Mouse (Mus musculus) limb, embryonic 15.5 days (tissue): ENCODE measurements around the gene Pcyox1. TPM values are rescaled to one million over a fixed set of nuclear protein-coding genes. Genes with fewer than 3 reads are reported as not detected.

Experiments
- ATAC-seq: fragments of 200-750 bp; cut with Nextera tagmentation; 2 replicates; pipeline ENCODE4 v1.8.0; 2017; ENCODE audit warnings: low read depth, moderate TSS enrichment; ENCODE audit not compliant: insufficient number of reproducible peaks, low FRiP score, low TSS enrichment
- H3K27ac ChIP-seq: fragments of 300-500 bp; sonication (generic); 2 replicates; pipeline ENCODE4 v1.5.1; 2015; ENCODE audit warnings: moderate library complexity, mild to moderate bottlenecking, inconsistent platforms
- H3K27me3 ChIP-seq: fragments of 300-500 bp; sonication (generic); 2 replicates; pipeline ENCODE4 v1.6.1; 2015; ENCODE audit warnings: inconsistent platforms
- H3K36me3 ChIP-seq: fragments of 300-500 bp; sonication (generic); 2 replicates; pipeline ENCODE4 v1.6.1; 2015; ENCODE audit warnings: inconsistent platforms
- H3K4me1 ChIP-seq: fragments of 300-500 bp; sonication (generic); 2 replicates; pipeline ENCODE4 v1.6.1; 2015; ENCODE audit warnings: inconsistent platforms
- H3K4me2 ChIP-seq: fragments of 300-500 bp; sonication (generic); 2 replicates; pipeline ENCODE4 v1.6.1; 2015; ENCODE audit warnings: mild to moderate bottlenecking, inconsistent platforms
- H3K4me3 ChIP-seq: fragments of 300-500 bp; sonication (generic); 2 replicates; pipeline ENCODE4 v1.5.1; 2015; ENCODE audit warnings: mild to moderate bottlenecking, inconsistent platforms
- H3K9ac ChIP-seq: fragments of 300-500 bp; sonication (generic); 2 replicates; pipeline ENCODE4 v1.6.1; 2015; ENCODE audit warnings: inconsistent platforms
- H3K9me3 ChIP-seq: fragments of 300-500 bp; sonication (generic); 2 replicates; pipeline ENCODE4 v1.6.1; 2016; ENCODE audit warnings: inconsistent platforms
- WGBS: fragments of 180-500 bp; shearing (Covaris S2); methylation state at CpG from one replicate; pipeline ENCODE4 v1.1.7; 2015; 5-methylcytosine and 5-hydroxymethylcytosine counted together
- polyA plus RNA-seq: library from polyadenylated mRNA; unstranded; fragments of >200 nt; fragmentation: Nextera tagmentation; extraction: Ambion mirVana; gene quantifications from 2 replicates; pipeline ENCODE4 v1.2.1, GENCODE M21; 2015

Gene Pcyox1
- polyA plus RNA-seq, 1 experiment from 2014 or later = 121 TPM

DNA sequence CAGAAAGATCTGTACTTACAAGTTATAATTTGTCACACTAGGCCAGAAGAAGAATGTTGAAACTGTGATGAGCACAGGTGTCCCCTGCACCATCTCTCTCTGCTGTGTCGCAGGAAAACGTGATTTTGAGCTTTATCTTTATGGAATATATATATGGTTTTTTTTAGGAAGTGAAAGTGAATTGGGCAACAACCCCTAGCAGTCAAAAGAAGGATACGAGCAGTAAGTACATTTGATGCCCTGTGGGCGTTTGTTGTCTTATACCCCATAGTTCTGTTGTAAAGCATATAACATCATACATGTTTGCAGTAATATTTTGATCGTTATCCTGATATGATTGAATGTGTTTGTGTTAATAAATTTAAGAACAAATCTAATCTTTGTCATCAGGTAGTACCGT lies 21.8 kb upstream of the Pcyox1 start:
- Histone ChIP-seq H3K27me3 (no peaks in the 10 kb centered on the region), H3K36me3 (peaks cover 66% of the 10 kb centered on the region), H3K4me1 (no peaks in the 10 kb centered on the region), H3K9me3 (no peaks in the 10 kb centered on the region), H3K27ac (no peak overlapping the region), H3K4me2 (no peak overlapping the region), H3K4me3 (no peak overlapping the region), H3K9ac (no peak overlapping the region)
- 88% methylated on average over 6 of the region's 6 CpGs for WGBS
- no peak for ATAC-seq

DNA sequence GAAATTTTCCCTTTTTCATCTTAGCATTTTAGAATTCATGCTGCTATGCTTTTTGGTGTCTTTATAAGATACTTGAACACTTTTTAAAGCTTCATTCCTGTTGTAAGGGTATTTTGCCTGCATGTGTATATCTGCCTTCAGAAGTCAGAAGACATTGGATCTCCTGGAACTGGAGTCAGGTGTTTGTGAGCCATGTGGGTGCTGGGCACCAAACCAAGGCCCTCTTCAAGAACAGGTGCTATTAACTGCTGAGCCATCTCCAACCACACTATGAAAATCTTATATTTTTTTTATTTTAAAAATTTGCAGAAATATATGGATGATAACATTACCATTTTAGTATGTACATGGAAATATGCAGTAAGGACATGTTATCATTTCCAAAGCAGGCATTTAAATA lies 9.4 kb upstream of the Pcyox1 start:
- H3K4me2 ChIP-seq = no peak overlapping the region
- peaks cover 8% of the 10 kb centered on the region; the same call in 1 of the 2 replicates for H3K4me1 ChIP-seq
- no peak overlapping the region for H3K4me3 ChIP-seq
- H3K9me3 ChIP-seq = no peaks in the 10 kb centered on the region
- peaks cover 6% of the 10 kb centered on the region; the same call in 1 of the 2 replicates for H3K36me3 ChIP-seq
- H3K27ac ChIP-seq = no peak overlapping the region
- no peak overlapping the region for H3K9ac ChIP-seq
- no peak for ATAC-seq
- H3K27me3 ChIP-seq = no peaks in the 10 kb centered on the region

DNA sequence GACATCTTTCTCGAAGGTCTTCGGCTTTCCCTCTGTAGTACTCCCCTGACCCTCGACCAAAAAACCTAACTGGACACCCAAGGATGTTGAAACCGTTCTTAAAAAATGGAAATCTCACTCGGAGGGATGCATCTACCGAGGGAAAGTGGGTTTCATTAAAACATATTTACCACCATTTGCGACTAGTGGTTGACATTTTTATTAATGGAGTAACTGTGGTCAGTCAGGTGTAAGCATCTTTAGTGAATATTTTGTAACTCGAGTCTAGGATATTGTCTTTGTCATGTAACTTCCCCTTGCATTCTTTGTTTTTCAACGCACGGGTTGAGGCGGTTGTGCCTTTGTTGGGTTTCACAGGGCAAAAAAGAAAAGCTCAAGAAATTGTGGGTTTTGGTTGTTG lies 8.0 kb upstream of the Pcyox1 start:
- Histone ChIP-seq H3K36me3 (peaks cover 6% of the 10 kb centered on the region; the same call in 1 of the 2 replicates), H3K27me3 (no peaks in the 10 kb centered on the region), H3K4me1 (peaks cover 8% of the 10 kb centered on the region; the same call in 1 of the 2 replicates), H3K4me2 (peak overlapping the region; percentile 45), H3K9me3 (no peaks in the 10 kb centered on the region), H3K9ac (peak overlapping the region; percentile 95), H3K27ac (peak overlapping the region; percentile 99), H3K4me3 (peak overlapping the region; percentile 76)
- ATAC-seq = no peak
- 0% methylated on average over 11 of the region's 11 CpGs for WGBS

DNA sequence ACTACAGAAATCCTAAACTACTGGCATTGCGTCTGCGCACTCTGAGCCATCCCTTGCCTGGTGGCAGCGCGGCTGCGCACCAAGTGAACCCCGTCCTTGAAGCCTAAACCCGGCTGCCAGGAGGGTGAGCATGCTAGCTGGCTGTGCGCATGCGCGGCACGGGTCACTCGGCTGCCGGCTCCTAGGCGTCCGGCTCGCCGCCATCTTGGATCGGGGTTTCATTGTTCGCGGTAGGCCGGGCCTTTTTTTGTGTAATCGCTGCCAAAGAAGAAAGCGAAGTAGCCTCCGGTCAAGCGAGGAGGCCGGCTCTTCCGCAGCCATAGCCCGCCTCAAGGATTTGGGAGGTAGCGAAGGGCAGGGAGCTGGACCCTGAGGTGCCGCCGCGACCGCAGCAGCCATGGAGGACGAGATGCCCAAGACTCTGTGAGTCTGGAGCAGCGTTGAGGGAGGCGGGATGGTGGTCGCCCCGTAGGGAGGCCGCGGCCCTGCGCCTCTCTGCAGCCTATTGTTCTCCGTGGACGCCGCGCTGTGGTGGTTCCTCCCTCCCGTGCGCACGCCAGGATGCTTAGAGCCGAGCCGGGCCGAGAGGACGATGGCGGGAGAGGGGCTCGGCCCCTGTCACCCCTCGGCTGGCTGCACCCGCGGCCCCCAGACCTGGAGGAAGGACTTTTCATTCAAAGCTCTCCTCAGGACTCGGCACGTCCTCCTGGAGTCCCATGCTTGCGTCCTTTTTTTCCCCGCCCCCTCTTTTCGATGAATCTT lies 7.3 kb upstream of the Pcyox1 start, which contains the start of gene Tia1:
TSS of gene Tia1 (plus strand) at position 120 of the 762 bp plus-strand sequence.
- Histone ChIP-seq H3K4me3 (peak within 1 kb of the TSS; percentile 76), H3K9me3 (no peaks in the 10 kb centered on the region), H3K27ac (peak within 1 kb of the TSS; percentile 99), H3K36me3 (peaks cover 6% of the 10 kb centered on the region; the same call in 1 of the 2 replicates), H3K4me1 (peaks cover 8% of the 10 kb centered on the region; the same call in 1 of the 2 replicates), H3K27me3 (no peaks in the 10 kb centered on the region), H3K9ac (peak within 1 kb of the TSS; percentile 95), H3K4me2 (peak within 1 kb of the TSS; percentile 45)
- peak; percentile 95 for ATAC-seq
- under 1% methylated on average over 59 of the region's 62 CpGs for WGBS

DNA sequence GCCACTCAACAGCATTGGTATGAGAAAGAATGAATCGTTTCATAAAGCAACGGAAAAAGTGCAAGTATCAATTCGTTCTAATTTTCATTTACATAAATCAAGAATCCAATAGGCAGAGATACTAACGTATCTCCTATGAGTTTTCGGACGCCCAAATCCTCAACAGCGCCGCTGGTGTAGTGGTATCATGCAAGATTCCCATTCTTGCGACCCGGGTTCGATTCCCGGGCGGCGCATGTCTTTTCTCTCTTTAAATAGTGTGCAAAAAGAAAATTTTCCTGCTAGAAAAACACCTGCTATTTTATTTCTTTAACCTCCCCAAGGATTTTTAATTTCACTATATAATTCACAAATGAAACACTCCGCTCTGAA lies 6.8 kb upstream of the Pcyox1 start:
- peaks cover 6% of the 10 kb centered on the region; the same call in 1 of the 2 replicates for H3K36me3 ChIP-seq
- ATAC-seq = peak; percentile 68; the same call in 1 of the 2 replicates
- peak overlapping the region; percentile 76 for H3K4me3 ChIP-seq
- H3K4me2 ChIP-seq = peak overlapping the region; percentile 45
- under 1% methylated on average over 15 of the region's 15 CpGs for WGBS
- peak overlapping the region; percentile 95; the same call in 1 of the 2 replicates for H3K9ac ChIP-seq
- peak overlapping the region; percentile 99 for H3K27ac ChIP-seq
- H3K27me3 ChIP-seq = no peaks in the 10 kb centered on the region
- peaks cover 8% of the 10 kb centered on the region; the same call in 1 of the 2 replicates for H3K4me1 ChIP-seq
- no peaks in the 10 kb centered on the region for H3K9me3 ChIP-seq

DNA sequence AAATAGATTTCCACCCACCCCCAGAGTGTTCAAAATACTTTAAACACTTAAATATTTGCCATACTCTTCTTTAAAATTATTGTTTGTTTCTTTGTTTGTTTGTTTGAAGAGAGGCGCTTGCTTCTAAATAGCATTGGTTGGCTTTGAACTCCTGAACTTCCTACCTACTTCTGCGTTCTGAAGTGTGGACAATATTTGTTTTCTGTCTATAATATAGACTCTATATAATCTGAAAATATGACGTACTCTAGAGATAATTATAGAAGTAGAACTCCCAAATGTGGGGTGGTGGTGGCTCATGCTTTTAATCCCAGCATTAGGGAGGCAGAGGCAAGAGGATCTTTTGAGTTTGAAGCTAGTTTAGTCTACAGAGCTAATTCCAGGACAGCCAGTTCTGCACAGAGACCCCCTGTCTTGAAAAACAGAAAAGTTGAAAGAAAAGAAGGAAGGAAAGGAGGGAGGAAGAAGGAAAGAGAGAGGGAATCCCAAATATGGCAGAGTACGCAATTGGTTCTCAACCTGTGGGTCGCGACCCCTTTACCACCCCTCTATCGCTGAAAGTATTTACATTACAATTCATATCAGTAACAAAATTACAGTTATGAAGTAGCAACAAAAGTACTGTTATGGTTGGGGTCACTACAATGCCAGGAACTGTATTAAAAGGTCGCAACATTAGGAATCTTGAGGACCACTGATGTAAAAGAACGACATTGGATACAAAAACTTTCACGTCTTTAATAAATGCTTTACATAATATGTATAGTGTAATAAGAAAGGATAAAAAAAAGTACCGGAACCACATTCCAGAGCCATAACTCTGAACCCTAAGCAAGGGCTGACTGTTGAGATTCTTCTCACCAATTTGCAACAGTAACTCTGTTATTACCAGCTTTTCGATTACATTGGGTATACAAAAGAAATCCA lies 6.0 kb upstream of the Pcyox1 start:
- Histone ChIP-seq H3K4me1 (peaks cover 8% of the 10 kb centered on the region; the same call in 1 of the 2 replicates), H3K27me3 (no peaks in the 10 kb centered on the region), H3K4me2 (peak overlapping the region; percentile 45), H3K4me3 (peak overlapping the region; percentile 76), H3K27ac (peak overlapping the region; percentile 61), H3K9me3 (no peaks in the 10 kb centered on the region), H3K36me3 (peaks cover 6% of the 10 kb centered on the region; the same call in 1 of the 2 replicates), H3K9ac (no peak overlapping the region)
- WGBS = 33% methylated on average over 12 of the region's 12 CpGs
- no peak for ATAC-seq

DNA sequence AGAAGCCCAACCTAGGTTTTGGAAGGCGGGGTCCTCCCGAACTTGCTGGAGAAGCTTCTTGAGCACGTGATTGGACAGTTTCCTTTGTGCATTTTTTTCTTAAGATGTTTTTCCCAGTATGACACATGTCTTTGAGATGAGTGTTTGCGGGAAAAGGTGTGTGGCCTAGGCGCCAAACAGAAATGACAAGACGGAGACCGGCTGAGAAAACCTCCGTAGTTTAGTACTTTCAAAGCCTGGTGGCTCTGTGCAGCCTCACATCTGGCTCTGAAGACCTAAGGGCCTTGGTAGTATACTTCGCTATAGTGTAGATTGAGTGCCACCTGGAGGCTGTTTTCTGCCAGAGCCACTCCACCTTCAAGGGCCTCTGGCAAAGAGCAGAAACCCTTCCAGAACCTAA lies 4.0 kb upstream of the Pcyox1 start:
- peak overlapping the region; percentile 38 for H3K4me2 ChIP-seq
- no peak for ATAC-seq
- H3K27ac ChIP-seq = peak overlapping the region; percentile 60
- no peaks in the 10 kb centered on the region for H3K9me3 ChIP-seq
- no peak overlapping the region for H3K9ac ChIP-seq
- peaks cover 12% of the 10 kb centered on the region for H3K4me1 ChIP-seq
- H3K36me3 ChIP-seq = no peaks in the 10 kb centered on the region
- H3K27me3 ChIP-seq = no peaks in the 10 kb centered on the region
- WGBS = 2% methylated on average over 9 of the region's 9 CpGs
- H3K4me3 ChIP-seq = peak overlapping the region; percentile 31

DNA sequence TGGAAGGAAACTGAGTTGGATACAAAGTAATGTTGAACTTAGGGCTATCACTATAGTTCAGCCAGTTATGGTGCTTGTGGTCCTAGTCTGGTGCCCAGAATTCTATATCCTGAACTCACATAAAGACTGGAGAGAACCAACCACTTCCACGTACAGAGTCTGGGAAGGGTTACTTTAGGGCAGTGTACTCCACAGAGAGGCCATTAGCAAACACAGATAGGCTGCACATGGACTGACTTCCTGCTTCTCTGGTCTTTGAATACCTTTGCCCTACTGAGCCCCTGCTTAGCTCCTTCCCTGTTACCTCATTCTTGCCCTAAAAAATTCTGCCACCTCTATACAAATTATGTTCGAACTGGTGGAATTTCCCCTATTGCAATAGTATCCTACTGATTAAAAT lies 3.0 kb upstream of the Pcyox1 start:
- no peak overlapping the region for H3K27ac ChIP-seq
- H3K4me2 ChIP-seq = no peak overlapping the region
- no peaks in the 10 kb centered on the region for H3K27me3 ChIP-seq
- no peaks in the 10 kb centered on the region for H3K9me3 ChIP-seq
- H3K9ac ChIP-seq = no peak overlapping the region
- no peak overlapping the region for H3K4me3 ChIP-seq
- ATAC-seq = no peak
- no peaks in the 10 kb centered on the region for H3K36me3 ChIP-seq
- 78% methylated on average over 2 of the region's 2 CpGs for WGBS
- peaks cover 18% of the 10 kb centered on the region for H3K4me1 ChIP-seq

DNA sequence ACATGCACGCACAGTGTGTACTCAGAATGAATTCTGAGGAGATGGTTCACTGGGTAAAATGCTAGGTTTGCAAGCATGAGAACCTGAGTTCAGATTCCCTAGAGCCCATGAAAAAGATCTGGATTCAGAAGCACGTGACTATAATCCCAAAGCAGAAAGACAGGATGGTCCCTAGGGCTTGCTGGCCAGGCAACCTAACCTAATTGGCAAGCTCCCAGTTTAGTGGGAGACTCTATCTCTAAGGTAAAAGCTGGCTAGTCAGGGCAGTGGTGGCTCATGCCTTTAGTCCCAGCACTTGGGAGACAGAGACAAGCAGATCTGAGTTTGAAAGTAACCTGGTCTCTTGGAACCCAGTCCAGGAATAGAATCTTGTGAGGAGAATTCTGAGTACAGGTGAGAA lies 2.0 kb upstream of the Pcyox1 start:
- Histone ChIP-seq H3K9ac (no peak overlapping the region), H3K36me3 (no peaks in the 10 kb centered on the region), H3K27me3 (no peaks in the 10 kb centered on the region), H3K4me3 (no peak overlapping the region), H3K9me3 (no peaks in the 10 kb centered on the region), H3K27ac (no peak overlapping the region), H3K4me2 (no peak overlapping the region), H3K4me1 (peaks cover 18% of the 10 kb centered on the region)
- 72% methylated on average over 2 of the region's 2 CpGs for WGBS
- no peak for ATAC-seq

DNA sequence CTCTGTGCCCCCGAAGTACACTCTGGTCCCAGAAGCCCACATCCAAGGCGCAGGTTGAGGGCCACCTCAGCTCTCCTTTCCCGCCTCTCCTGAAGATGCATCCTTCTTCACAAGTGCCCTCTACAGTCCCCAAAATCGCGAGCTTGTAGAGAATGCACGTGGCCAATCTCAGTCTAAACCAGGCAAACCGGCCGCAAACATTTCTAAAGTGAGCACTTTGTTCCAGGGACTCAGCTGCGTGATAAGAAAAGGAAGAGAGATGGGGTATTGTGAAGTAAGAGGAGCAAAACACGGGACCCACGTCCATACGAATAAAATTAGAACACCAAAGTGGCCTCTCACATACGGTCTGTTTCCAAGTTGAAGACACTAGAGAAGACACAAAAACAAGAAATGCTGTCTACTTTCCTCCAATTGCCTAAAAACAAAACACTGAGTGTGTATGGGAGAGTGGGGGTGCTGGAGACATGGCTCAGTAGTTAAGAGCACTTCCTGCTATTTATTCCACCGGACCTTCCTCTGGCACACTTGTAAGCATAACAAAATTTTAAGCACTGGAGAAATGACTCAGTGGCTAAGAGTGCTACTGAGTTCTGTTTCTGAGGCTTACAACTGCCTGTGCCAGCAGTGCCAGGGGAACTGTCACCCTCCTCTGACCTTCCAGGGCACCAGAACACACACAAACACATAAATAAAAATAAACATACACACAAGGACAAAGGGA lies 465 bp upstream of the Pcyox1 start:
- H3K36me3 ChIP-seq = peaks cover 1% of the 10 kb centered on the region

DNA sequence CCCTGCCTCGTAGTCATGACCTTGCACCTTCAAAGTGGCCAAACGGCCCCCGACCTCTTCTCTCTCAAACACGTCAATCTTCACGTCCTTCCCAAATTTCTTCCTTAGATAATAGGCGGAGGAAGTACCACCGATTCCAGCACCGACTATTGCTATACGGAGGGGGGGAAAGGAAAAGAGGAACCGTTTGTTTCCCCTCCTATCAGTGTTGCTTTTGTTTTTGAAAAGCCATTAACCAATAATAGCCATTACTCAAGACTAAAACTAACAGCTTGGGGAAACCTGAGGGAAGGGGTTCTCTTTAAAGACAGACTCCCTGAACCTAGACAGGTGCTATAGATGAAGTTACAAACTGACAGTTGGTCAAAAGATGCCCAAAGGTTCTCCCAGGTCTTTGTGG lies 985 bp downstream of the Pcyox1 start:
- H3K36me3 ChIP-seq = peaks cover 16% of the 10 kb centered on the region
- peak overlapping the region; percentile 70 for H3K4me2 ChIP-seq
- H3K27me3 ChIP-seq = no peaks in the 10 kb centered on the region
- H3K9ac ChIP-seq = peak overlapping the region; percentile 87
- H3K4me1 ChIP-seq = peaks cover 18% of the 10 kb centered on the region
- peak overlapping the region; percentile 93 for H3K27ac ChIP-seq
- H3K4me3 ChIP-seq = peak overlapping the region; percentile 96
- WGBS = 40% methylated on average over 10 of the region's 10 CpGs
- no peak for ATAC-seq
- H3K9me3 ChIP-seq = no peaks in the 10 kb centered on the region

More for the DNA sequence above, 465 bp upstream of the Pcyox1 start:
- Histone ChIP-seq H3K27me3 (no peaks in the 10 kb centered on the region), H3K4me3 (peak overlapping the region; percentile 96), H3K4me2 (peak overlapping the region; percentile 70), H3K27ac (peak overlapping the region; percentile 93), H3K4me1 (peaks cover 18% of the 10 kb centered on the region), H3K9me3 (no peaks in the 10 kb centered on the region), H3K9ac (peak overlapping the region; percentile 87)
- 5% methylated on average over 14 of the region's 14 CpGs for WGBS
- ATAC-seq = peak; percentile 53
